Mouse (Mus musculus) stomach, embryonic 16.5 days (tissue): ENCODE results near the gene Tmed2. TPM values are rescaled to one million over a fixed set of nuclear protein-coding genes. Genes with fewer than 3 reads are reported as not detected.
"Not testable (repeated sequence)": the region's sequence is repeated elsewhere in the genome, so short reads cannot be mapped to it uniquely, and the experiment has no call there.

Experiments
- ATAC-seq: fragments of 200-750 bp; cut with Nextera tagmentation; 2 replicates; pipeline ENCODE4 v1.8.0; 2017; ENCODE audit warnings: moderate number of reproducible peaks, moderate TSS enrichment; ENCODE audit not compliant: insufficient read depth, low FRiP score
- H3K27ac ChIP-seq: fragments of 300-500 bp; sonication (generic); 2 replicates; pipeline ENCODE4 v1.5.1; 2014; ENCODE audit warnings: low read length
- H3K27me3 ChIP-seq: fragments of 300-500 bp; sonication (generic); 2 replicates; pipeline ENCODE4 v1.6.1; 2014; ENCODE audit warnings: low read length, control low read depth, mixed read lengths; ENCODE audit not compliant: control insufficient read depth, insufficient read depth
- H3K36me3 ChIP-seq: fragments of 300-500 bp; sonication (generic); 2 replicates; pipeline ENCODE4 v1.6.1; 2014; ENCODE audit warnings: low read length; ENCODE audit not compliant: control insufficient read depth, insufficient read depth
- H3K4me1 ChIP-seq: fragments of 300-500 bp; sonication (generic); 2 replicates; pipeline ENCODE4 v1.6.1; 2014; ENCODE audit warnings: low read length, control low read depth, mixed read lengths; ENCODE audit not compliant: control insufficient read depth, insufficient read depth
- H3K4me2 ChIP-seq: fragments of 300-500 bp; sonication (generic); 2 replicates; pipeline ENCODE4 v1.6.1; 2014; ENCODE audit warnings: low read depth, low read length, mixed read lengths
- H3K4me3 ChIP-seq: fragments of 300-500 bp; sonication (generic); replicated peaks from 2 replicates; pipeline ENCODE4 v1.5.1; 2014; ENCODE audit warnings: mild to moderate bottlenecking, low read length
- H3K9ac ChIP-seq: fragments of 300-500 bp; sonication (generic); 2 replicates; pipeline ENCODE4 v1.6.1; 2014; ENCODE audit warnings: low read length
- H3K9me3 ChIP-seq: fragments of 300-500 bp; sonication (generic); replicated peaks from 2 replicates; pipeline ENCODE4 v1.6.1; 2016; ENCODE audit warnings: low read length, control low read depth; ENCODE audit not compliant: control insufficient read depth
- WGBS: fragments of 180-500 bp; shearing (Covaris S2); extraction: QIAGEN DNeasy Blood & Tissue Kit; methylation state at CpG from one replicate; pipeline ENCODE4 v1.1.7; 2014; 5-methylcytosine and 5-hydroxymethylcytosine counted together
- polyA plus RNA-seq: library from polyadenylated mRNA; unstranded; fragments of >200 nt; fragmentation: Nextera tagmentation; extraction: Ambion mirVana; gene quantifications from 2 replicates; pipeline ENCODE4 v1.2.1, GENCODE M21; 2015

Tmed2 gene
- polyA plus RNA-seq, 1 experiment from 2014 or later: 673 TPM

DNA sequence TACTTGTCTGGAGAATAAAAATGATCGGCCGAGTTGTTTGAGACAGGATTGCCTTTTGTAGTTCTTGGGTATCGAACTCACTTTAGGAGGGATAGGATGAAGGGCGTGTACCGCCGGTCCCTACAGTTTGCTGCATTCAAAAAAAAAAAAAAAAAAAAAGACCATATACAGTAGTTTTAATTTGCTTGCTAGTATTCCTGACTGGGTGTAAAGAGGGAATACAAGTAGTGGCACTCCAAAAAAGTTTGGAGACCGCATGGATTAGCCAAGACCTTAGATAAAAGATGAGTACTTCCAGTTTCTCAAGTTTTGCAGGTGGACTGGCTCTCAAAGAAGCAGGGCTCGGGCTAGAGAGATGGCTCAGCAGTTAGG is 1.1 kb downstream of the Tmed2 start:
- no peak for ATAC-seq
- Histone ChIP-seq H3K9me3 (no peaks in the 10 kb centered on the region), H3K9ac (peak overlapping the region; percentile 96), H3K4me3 (peak overlapping the region; percentile 79), H3K27me3 (no peaks in the 10 kb centered on the region), H3K27ac (peak overlapping the region; percentile 93), H3K4me1 (peaks cover 23% of the 10 kb centered on the region), H3K4me2 (peak overlapping the region; percentile 83), H3K36me3 (peaks cover 16% of the 10 kb centered on the region; the same call in 1 of the 2 replicates)
- WGBS: 9% methylated on average over 8 of the region's 8 CpGs

DNA sequence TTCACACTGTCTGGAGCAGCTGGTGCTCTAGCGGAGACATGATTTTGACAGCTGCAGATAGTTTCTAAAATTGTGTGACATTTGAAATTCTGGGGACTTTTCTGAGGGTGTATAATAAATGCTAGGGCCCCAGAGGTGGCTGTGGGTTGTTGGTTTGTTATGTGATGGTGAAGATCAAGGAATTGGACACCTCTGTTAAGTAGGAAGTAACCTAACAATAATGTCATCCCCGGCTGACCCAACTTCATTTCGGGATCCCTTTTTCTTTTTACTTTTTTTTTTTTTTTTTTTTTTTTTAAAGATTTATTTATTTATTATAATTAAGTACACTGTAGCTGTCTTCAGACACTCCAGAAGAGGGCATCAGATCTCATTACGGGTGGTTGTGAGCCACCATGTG is 10.2 kb downstream of the Tmed2 start:
- not testable (repeated sequence) for H3K9ac ChIP-seq, H3K27ac ChIP-seq, H3K9me3 ChIP-seq, H3K4me2 ChIP-seq, H3K27me3 ChIP-seq, H3K4me1 ChIP-seq, H3K4me3 ChIP-seq, ATAC-seq
- 84% methylated on average over 4 of the region's 4 CpGs for WGBS
- peaks cover 26% of the 10 kb centered on the region; the same call in 1 of the 2 replicates for H3K36me3 ChIP-seq

DNA sequence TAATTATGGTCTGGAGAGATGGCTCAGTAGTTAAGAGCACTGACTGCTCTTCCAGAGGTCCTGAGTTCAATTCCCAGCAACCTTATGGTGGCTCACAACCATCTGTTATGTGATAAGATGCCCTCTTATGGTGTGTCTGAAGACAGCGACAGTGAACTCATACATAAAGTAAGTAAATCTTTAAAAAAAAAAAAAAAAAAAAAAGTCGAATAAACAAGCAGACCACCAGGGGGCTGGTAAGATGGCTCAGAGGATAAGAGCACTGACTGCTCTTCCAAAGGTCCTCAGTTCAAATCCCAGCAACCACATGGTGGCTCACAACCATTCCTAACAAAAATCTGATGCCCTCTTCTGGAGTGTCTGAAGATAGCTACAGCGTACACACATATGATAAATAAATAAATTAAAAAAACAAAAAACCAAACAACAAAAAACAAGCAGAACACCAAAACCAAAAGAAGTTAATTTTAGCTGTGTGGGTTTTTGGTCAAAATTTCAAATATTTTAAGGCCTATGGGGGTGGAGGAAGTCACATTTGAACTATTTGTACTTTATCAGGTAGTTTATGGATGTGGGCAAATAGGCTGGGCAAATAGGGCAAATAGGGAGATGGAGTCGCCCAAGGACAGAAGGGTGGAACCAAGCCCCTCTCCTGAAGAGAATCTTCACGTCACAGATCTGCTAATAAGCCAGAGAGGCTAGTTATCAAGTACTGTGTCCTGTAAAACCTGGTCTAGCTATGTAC is 11.0 kb downstream of the Tmed2 start:
- H3K27ac ChIP-seq, ATAC-seq, H3K4me1 ChIP-seq: not testable (repeated sequence)

DNA sequence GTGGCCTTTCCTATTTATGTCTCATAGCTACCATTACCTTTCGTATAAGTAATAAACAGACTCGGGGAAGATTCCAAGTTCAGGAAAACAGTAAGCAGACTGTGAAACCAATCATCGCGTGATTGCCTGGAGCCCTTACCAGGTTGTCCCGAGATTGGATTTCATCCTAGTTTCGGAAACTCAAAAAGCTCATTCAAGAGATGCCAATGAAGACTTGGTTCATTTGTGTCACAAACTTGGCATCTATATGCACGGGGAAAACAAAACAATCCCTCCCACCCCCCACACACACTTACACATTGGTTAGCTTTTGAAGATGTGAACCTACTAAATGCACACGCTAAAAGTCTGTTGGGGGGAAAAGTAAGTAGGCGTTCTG is 11.6 kb downstream of the Tmed2 start:
- Histone ChIP-seq H3K27ac (peak overlapping the region; percentile 77), H3K4me1 (peaks cover 7% of the 10 kb centered on the region; the same call in 1 of the 2 replicates), H3K36me3 (peaks cover 14% of the 10 kb centered on the region; the same call in 1 of the 2 replicates), H3K4me3 (peak overlapping the region; percentile 86), H3K4me2 (peak overlapping the region; percentile 67), H3K9ac (peak overlapping the region; percentile 78), H3K27me3 (no peaks in the 10 kb centered on the region), H3K9me3 (no peaks in the 10 kb centered on the region)
- 8% methylated on average over 9 of the region's 9 CpGs for WGBS
- no peak for ATAC-seq

More for the DNA sequence above, 11.0 kb downstream of the Tmed2 start:
- peak overlapping the region; percentile 67 for H3K4me2 ChIP-seq
- not testable (repeated sequence) for H3K9me3 ChIP-seq, H3K27me3 ChIP-seq
- WGBS: 25% methylated on average over 5 of the region's 5 CpGs
- H3K9ac ChIP-seq: peak overlapping the region; percentile 78
- peaks cover 18% of the 10 kb centered on the region; the same call in 1 of the 2 replicates for H3K36me3 ChIP-seq
- H3K4me3 ChIP-seq: peak overlapping the region; percentile 86

DNA sequence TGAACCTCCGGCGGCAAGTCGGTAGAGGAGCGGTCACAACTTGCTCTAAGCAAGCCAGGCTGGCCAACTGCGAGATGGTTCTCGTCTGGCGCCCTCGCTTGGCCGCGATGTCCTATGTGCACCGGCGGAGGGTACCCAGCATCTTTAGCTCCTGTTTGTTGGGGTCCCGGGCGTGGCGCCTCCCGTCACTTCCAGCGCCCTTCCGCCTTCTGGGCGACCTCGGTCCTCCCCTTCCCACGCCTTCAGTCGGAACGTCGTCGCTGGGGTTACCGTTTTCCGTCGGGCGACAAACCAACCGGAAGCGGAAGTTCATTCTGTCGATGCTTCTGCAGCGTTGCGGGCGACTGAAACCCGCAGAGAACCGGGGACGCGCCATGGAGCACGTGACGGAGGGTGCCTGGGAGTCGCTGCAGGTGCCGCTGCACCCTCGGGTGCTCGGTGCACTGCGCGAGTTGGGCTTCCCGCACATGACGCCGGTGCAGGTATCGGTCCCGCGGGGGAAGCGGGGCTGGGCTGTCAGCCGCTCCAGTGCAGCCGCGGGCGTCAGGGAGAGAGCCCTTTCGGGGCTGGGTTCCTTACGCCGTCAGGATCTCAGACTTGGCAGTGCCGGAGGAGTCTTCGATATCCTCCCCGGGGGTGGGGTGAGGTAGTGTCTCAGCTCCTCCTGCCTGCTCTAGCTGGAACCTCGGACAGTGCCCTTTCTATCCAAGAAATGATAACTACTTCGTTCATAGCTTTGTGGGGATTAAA is 12.2 kb downstream of the Tmed2 start, which contains the start of gene Ddx55:
Gene Ddx55, plus strand, starts transcription at position 307 of the 750 bp plus-strand sequence.
- WGBS: under 1% methylated on average over 66 of the region's 66 CpGs
- Histone ChIP-seq H3K4me3 (peak within 1 kb of the TSS; percentile 86), H3K4me1 (peaks cover 7% of the 10 kb centered on the region; the same call in 1 of the 2 replicates), H3K27me3 (no peaks in the 10 kb centered on the region), H3K4me2 (peak within 1 kb of the TSS; percentile 67), H3K9me3 (no peaks in the 10 kb centered on the region), H3K9ac (peak within 1 kb of the TSS; percentile 78), H3K36me3 (peaks cover 12% of the 10 kb centered on the region; the same call in 1 of the 2 replicates), H3K27ac (peak within 1 kb of the TSS; percentile 77)
- peak; percentile 81 for ATAC-seq

DNA sequence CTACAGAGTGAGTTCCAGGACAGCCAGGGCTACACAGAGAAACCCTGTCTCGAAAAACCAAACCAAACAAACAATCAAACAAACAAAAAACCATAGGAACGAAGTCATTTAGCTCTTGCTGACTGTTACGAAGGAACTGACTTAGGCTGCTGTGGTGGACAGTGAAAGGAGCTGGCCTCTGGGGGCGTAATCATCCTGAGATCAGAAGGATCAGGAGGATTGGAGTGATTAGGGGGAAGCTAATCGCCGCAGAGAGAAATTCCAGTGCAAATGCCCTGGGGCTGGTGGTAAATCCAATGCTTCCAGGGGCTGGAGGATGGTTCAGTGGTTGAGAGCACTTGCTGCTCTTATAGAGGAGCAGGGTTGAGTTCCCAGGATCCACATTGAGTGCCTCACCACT is 13.1 kb downstream of the Tmed2 start:
- WGBS: 68% methylated on average over 6 of the region's 6 CpGs
- H3K4me3 ChIP-seq: peak overlapping the region; percentile 86
- ATAC-seq: no peak
- H3K9ac ChIP-seq: peak overlapping the region; percentile 78
- no peak overlapping the region for H3K27ac ChIP-seq
- H3K9me3 ChIP-seq: no peaks in the 10 kb centered on the region
- no peaks in the 10 kb centered on the region for H3K27me3 ChIP-seq
- peaks cover 7% of the 10 kb centered on the region; the same call in 1 of the 2 replicates for H3K36me3 ChIP-seq
- peaks cover 7% of the 10 kb centered on the region; the same call in 1 of the 2 replicates for H3K4me1 ChIP-seq
- H3K4me2 ChIP-seq: peak overlapping the region; percentile 67

DNA sequence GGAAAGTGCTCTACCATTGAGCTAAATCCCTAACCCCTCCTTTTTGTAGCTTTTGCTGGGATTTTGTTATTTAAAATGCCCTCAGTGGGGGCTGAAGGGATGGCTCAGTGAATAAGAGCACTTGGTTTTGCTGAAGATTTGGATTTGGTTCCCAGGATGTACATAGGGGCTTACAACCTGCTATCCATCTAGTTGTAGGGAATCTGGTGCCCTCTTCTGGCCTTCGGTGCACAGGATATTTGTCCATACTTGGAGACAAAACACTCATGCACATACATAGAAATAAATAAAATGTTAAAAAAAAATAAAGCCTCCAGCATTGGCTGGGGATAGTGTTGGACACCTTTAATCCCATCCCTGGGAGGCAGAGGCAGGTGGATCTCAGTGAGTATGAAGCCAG is 14.7 kb downstream of the Tmed2 start:
- WGBS: 78% methylated on average over 1 of the region's 1 CpGs
- no peaks in the 10 kb centered on the region for H3K9me3 ChIP-seq
- H3K36me3 ChIP-seq: peaks cover 7% of the 10 kb centered on the region; the same call in 1 of the 2 replicates
- no peak overlapping the region for H3K9ac ChIP-seq
- no peak overlapping the region for H3K4me3 ChIP-seq
- no peaks in the 10 kb centered on the region for H3K27me3 ChIP-seq
- H3K4me2 ChIP-seq: no peak overlapping the region
- peaks cover 7% of the 10 kb centered on the region; the same call in 1 of the 2 replicates for H3K4me1 ChIP-seq
- H3K27ac ChIP-seq: no peak overlapping the region
- ATAC-seq: no peak

DNA sequence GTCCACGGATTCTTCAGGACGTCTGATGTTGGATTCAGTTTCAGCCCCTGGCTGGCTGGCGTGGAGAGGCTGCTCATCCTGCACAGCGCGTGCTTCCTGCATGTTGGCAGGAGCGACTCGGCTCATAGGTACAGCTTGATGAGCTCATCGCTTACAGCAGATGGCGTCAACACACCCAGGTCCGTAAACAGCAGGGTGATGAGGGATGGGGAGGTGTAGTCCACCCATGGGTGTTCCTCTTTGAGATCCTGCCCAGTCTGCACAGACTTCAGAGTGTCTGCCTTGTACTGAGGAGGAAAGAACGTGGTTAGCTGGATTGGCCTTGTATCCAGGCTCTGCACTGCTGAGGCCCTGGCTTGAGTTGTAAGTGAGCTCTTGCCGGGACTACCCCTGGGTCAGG is 30.6 kb downstream of the Tmed2 start:
- Histone ChIP-seq H3K9me3 (no peaks in the 10 kb centered on the region), H3K27me3 (no peaks in the 10 kb centered on the region), H3K4me1 (no peaks in the 10 kb centered on the region), H3K4me2 (no peak overlapping the region), H3K36me3 (peaks cover 31% of the 10 kb centered on the region), H3K27ac (no peak overlapping the region), H3K4me3 (no peak overlapping the region), H3K9ac (no peak overlapping the region)
- no peak for ATAC-seq
- 83% methylated on average over 12 of the region's 12 CpGs for WGBS

DNA sequence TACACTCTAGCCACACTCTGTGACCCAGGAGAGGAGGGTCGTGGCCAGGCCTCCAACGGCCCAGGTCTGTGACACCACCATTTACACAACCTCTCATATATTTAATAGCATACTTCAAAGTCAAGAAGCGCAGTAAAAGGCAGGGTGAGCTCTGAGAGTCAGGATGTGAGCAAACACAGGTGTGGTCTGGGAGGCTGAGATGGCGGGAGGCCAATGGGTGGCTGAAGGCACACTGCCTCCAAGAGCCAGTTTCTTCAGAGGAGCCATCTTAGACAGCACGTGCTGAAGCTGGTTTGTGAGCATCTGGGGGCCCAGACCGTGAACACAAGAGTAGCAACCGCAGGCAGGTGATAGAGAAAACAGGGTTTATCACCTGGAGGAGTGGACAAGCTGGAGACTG is 35.0 kb downstream of the Tmed2 start:
- ATAC-seq: no peak
- H3K36me3 ChIP-seq: peaks cover 21% of the 10 kb centered on the region

More for the DNA sequence above, 35.0 kb downstream of the Tmed2 start:
- Histone ChIP-seq H3K4me2 (no peak overlapping the region), H3K4me3 (no peak overlapping the region), H3K9me3 (no peaks in the 10 kb centered on the region), H3K4me1 (peaks cover 16% of the 10 kb centered on the region), H3K27me3 (no peaks in the 10 kb centered on the region), H3K27ac (no peak overlapping the region), H3K9ac (no peak overlapping the region)
- WGBS: 80% methylated on average over 7 of the region's 7 CpGs
